Mouse (Mus musculus) thymus, adult 2 months (tissue): ENCODE measurements around the gene Tbp.

Source experiments
- CTCF ChIP-seq: fragments of 200-500 bp; IDR thresholded peaks from 2 replicates; pipeline ENCODE4 v1.5.1; 2012; ENCODE audit warnings: mild to moderate bottlenecking, control low read depth, low read length, moderate library complexity, borderline replicate concordance; ENCODE audit not compliant: control insufficient read depth, poor library complexity, insufficient read depth; ENCODE audit errors: extremely low read depth
- POLR2A ChIP-seq: fragments of 200-500 bp; IDR thresholded peaks from 2 replicates; pipeline ENCODE4 v1.6.1; 2012; ENCODE audit warnings: mild to moderate bottlenecking, low read length, control low read depth, moderate library complexity; ENCODE audit not compliant: control insufficient read depth, poor library complexity, insufficient read depth; ENCODE audit errors: extremely low read depth

GRCm38 (mm10) chr17:15490542-15490941 lies 9.1 kb upstream of the Tbp start:
- TF ChIP-seq POLR2A (no peak), CTCF (no peak)
